Mouse (Mus musculus) liver, adult 2 months (tissue): Measurements from ENCODE around the gene Pitpnm1. TPM values are rescaled to one million over a fixed set of nuclear protein-coding genes. Genes with fewer than 3 reads are reported as not detected.
"Not testable (repeated sequence)": the region's sequence is repeated elsewhere in the genome, so short reads cannot be mapped to it uniquely, and the experiment has no call there.

Experiments used
- DNase-seq: peaks from one replicate; pipeline ENCODE4 v3.0.0-alpha.2; 2011; ENCODE audit warnings: low read depth, low spot score; ENCODE audit errors: extremely low read depth
- H3K27ac ChIP-seq: fragments of 200-500 bp; replicated peaks from 2 replicates; pipeline ENCODE4 v1.5.1; 2012; ENCODE audit warnings: low read depth, mild to moderate bottlenecking, control low read depth, inconsistent platforms, low read length; ENCODE audit not compliant: insufficient read depth
- H3K27me3 ChIP-seq: fragments of 200-500 bp; 2 replicates; pipeline ENCODE4 v1.6.1; 2012; ENCODE audit warnings: mild to moderate bottlenecking, moderate library complexity, low read length, inconsistent platforms; ENCODE audit not compliant: control insufficient read depth, insufficient read depth
- H3K36me3 ChIP-seq: fragments of 200-500 bp; 2 replicates; pipeline ENCODE4 v1.6.1; 2012; ENCODE audit warnings: low read length, inconsistent platforms; ENCODE audit not compliant: control insufficient read depth, insufficient read depth
- H3K4me1 ChIP-seq: fragments of 200-500 bp; 2 replicates; pipeline ENCODE4 v1.6.1; 2011; ENCODE audit warnings: low read length; ENCODE audit not compliant: control insufficient read depth, insufficient read depth
- H3K4me3 ChIP-seq: fragments of 200-500 bp; 2 replicates; pipeline ENCODE4 v1.5.1; 2011; ENCODE audit warnings: low read depth, mild to moderate bottlenecking, control low read depth, low read length, moderate library complexity; ENCODE audit not compliant: insufficient read depth
- H3K79me2 ChIP-seq: fragments of 200-500 bp; 2 replicates; pipeline ENCODE4 v1.6.1; 2012; ENCODE audit warnings: inconsistent platforms, mild to moderate bottlenecking, low read length, moderate library complexity; ENCODE audit not compliant: control insufficient read depth, insufficient read depth
- H3K9ac ChIP-seq: fragments of 200-500 bp; 2 replicates; pipeline ENCODE4 v1.6.1; 2012; ENCODE audit warnings: low read depth, mild to moderate bottlenecking, control low read depth, inconsistent platforms, low read length
- CTCF ChIP-seq: fragments of 200-500 bp; IDR thresholded peaks from 2 replicates; pipeline ENCODE4 v1.5.1; 2011; ENCODE audit warnings: low read depth, low read length, control low read depth
- POLR2A ChIP-seq: fragments of 200-500 bp; IDR thresholded peaks from 2 replicates; pipeline ENCODE4 v1.6.1; 2011; ENCODE audit warnings: low read length, control low read depth; ENCODE audit not compliant: insufficient read depth; ENCODE audit errors: extremely low read depth
- WGBS: fragments of 180-500 bp; shearing (Covaris S2); methylation state at CpG from one replicate; pipeline ENCODE4 v1.1.7; 2018; 5-methylcytosine and 5-hydroxymethylcytosine counted together
- polyA plus RNA-seq: library from polyadenylated mRNA; depleted of rRNA; stranded (reverse); fragments of >200 nt; gene quantifications from 2 replicates; pipeline ENCODE4 v1.2.3, GENCODE M21; 2012
- total RNA-seq: library from RNA; depleted of rRNA; stranded (reverse); fragments of >200 nt; gene quantifications from 2 replicates; pipeline ENCODE4 v1.2.3, GENCODE M21; 2014

Pitpnm1 gene
- total and polyA plus RNA-seq, 2 experiments, result 1.7 to 14.2 TPM

GRCm38 (mm10) chr19:4118350-4118749, 18.6 kb downstream of the Pitpnm1 start:
- 96% methylated on average over 2 of the region's 2 CpGs for WGBS
- no peak for DNase-seq
- no peak overlapping the region for H3K4me3 ChIP-seq
- peaks cover 2% of the 10 kb centered on the region; the same call in 1 of the 2 replicates for H3K36me3 ChIP-seq
- H3K9ac ChIP-seq, result no peak overlapping the region
- no peaks in the 10 kb centered on the region for H3K27me3 ChIP-seq
- H3K27ac ChIP-seq, result no peak overlapping the region
- H3K79me2 ChIP-seq, result no peaks in the 10 kb centered on the region; the same call in 1 of the 2 replicates
- TF ChIP-seq POLR2A, result no peak
- TF ChIP-seq CTCF, result no peak
- H3K4me1 ChIP-seq, result peaks cover 8% of the 10 kb centered on the region; the same call in 1 of the 2 replicates

- no peak overlapping the region for H3K27ac ChIP-seq
- WGBS, result 91% methylated on average over 6 of the region's 6 CpGs
- TF ChIP-seq CTCF (no peak), POLR2A (no peak)
Observed at GRCm38 (mm10) chr19:4119716-4120487, 20.1 kb downstream of the Pitpnm1 start.

GRCm38 (mm10) chr19:4120496-4120895, 20.7 kb downstream of the Pitpnm1 start:
- Histone ChIP-seq H3K36me3 (no peaks in the 10 kb centered on the region; the same call in 1 of the 2 replicates), H3K9ac (no peak overlapping the region), H3K4me3 (no peak overlapping the region), H3K27me3 (no peaks in the 10 kb centered on the region), H3K4me1 (peaks cover 6% of the 10 kb centered on the region; the same call in 1 of the 2 replicates), H3K79me2 (no peaks in the 10 kb centered on the region; the same call in 1 of the 2 replicates), H3K27ac (no peak overlapping the region)
- DNase-seq, result no peak
- TF ChIP-seq CTCF (no peak), POLR2A (no peak)
- 97% methylated on average over 2 of the region's 2 CpGs for WGBS

More at GRCm38 (mm10) chr19:4119716-4120487, 20.1 kb downstream of the Pitpnm1 start:
- no peak for DNase-seq
- no peak overlapping the region for H3K9ac ChIP-seq
- peaks cover 5% of the 10 kb centered on the region; the same call in 1 of the 2 replicates for H3K4me1 ChIP-seq
- no peak overlapping the region for H3K4me3 ChIP-seq
- H3K36me3 ChIP-seq, result peaks cover 2% of the 10 kb centered on the region; the same call in 1 of the 2 replicates
- no peaks in the 10 kb centered on the region for H3K27me3 ChIP-seq
- no peaks in the 10 kb centered on the region; the same call in 1 of the 2 replicates for H3K79me2 ChIP-seq

- Histone ChIP-seq H3K27me3 (no peaks in the 10 kb centered on the region), H3K36me3 (no peaks in the 10 kb centered on the region; the same call in 1 of the 2 replicates), H3K9ac (peak overlapping the region; percentile 50), H3K27ac (peak overlapping the region; percentile 66), H3K79me2 (peaks cover 4% of the 10 kb centered on the region; the same call in 1 of the 2 replicates), H3K4me1 (peaks cover 6% of the 10 kb centered on the region; the same call in 1 of the 2 replicates), H3K4me3 (peak overlapping the region; percentile 51)
- WGBS, result 2% methylated on average over 38 of the region's 38 CpGs
- DNase-seq, result peak; percentile 95
- TF ChIP-seq CTCF (no peak), POLR2A (0 out of 2 replicates have a peak, but pooled peaks have one; percentile 48)
Observed at GRCm38 (mm10) chr19:4121097-4121805, 21.5 kb downstream of the Pitpnm1 start.

DNA sequence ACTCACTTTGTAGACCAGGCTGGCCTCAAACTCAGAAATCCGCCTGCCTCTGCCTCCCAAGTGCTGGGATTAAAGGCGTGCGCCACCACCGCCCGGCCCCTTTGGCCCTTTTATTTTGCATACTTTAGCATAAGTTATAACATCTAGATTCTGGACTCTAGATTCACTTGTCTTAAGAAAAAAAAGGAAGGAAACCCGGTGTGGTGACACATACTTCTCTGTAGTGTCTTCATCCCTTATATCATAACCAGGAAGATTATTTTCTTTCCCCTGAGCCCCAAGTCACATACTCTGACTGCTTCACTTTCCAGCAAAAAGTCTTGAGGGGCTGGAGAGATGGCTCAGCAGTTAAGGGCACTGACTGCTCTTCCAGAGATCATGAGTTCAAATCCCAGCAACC, 22.1 kb downstream of the Pitpnm1 start:
- not testable (repeated sequence) for H3K79me2 ChIP-seq, H3K4me1 ChIP-seq, H3K4me3 ChIP-seq, H3K27me3 ChIP-seq, H3K9ac ChIP-seq, H3K36me3 ChIP-seq, DNase-seq
- peak overlapping the region; percentile 7; the same call in 1 of the 2 replicates for H3K27ac ChIP-seq
- WGBS, result 62% methylated on average over 6 of the region's 6 CpGs
